Mouse (Mus musculus): ENCODE measurements around the gene Dync1li2. TPM values are rescaled to one million over a fixed set of nuclear protein-coding genes. Genes with fewer than 3 reads are reported as not detected.

Dync1li2 gene
- polyA plus RNA-seq, 1 experiment from 2014 or later, result 13.5 TPM

DNA sequence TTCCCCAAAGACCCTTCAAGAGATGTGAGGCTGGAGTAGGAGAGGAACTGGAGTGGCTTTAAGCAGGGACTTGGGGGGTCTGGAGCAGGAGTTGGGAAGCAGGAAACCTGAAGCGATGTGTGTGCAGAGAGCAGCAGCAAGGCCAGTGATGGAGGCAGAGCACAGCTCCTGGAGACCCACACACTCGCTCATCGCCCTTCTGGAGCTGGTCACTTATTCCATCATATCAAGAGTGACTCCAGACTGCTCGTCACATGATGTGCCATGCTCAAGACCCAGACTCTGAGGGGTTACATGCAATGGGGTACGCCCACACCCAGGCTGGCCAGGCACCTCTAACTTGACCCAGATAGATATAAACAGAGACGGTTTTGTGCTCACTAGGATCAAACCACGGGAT is 62.6 kb downstream of the Dync1li2 start:
- Histone ChIP-seq H3K27me3 (no peaks in the 10 kb centered on the region), H3K4me1 (replicated peaks) (peaks cover 11% of the 10 kb centered on the region), H3K4me2 (no peak overlapping the region), H3K36me3 (no peaks in the 10 kb centered on the region), H3K4me3 (replicated peaks) (no peak overlapping the region), H3K9ac (no peak overlapping the region), H3K9me3 (replicated peaks) (no peaks in the 10 kb centered on the region), H3K27ac (no peak overlapping the region)
- ATAC-seq (ENCODE audit: low read depth) (no peak), DNase-seq (no peak)
- 73% methylated on average over 7 of the region's 7 CpGs for WGBS (ENCODE audit: insufficient replicate concordance)

DNA sequence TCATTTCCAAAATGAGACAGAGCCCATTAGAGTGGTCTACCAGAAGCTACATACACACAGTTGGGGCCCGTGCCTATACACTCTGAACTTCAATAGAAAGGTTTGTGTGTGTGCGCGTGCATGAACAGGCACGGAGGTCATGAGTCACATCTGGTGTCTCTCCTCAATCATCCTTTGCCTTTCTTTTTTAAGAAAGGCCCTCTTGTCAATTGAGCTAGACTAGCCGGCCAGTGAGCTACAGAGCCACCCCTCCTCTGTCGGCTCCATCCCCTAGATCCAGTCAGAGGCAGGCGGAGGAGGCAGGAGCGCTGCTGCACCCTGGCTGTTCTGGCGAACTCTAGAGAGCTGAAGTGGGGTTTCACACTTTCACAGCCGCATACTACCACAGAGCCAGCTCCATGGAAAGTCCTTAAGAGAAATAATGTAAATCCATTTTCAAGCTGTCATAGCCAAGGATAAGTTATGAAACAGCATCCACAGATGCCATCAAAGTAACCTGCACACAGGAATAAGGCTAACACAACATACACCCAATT is 63.5 kb downstream of the Dync1li2 start:
- no peak overlapping the region for H3K27ac ChIP-seq
- no peak overlapping the region for H3K4me3 ChIP-seq (replicated peaks)
- H3K9ac ChIP-seq, result no peak overlapping the region
- H3K27me3 ChIP-seq, result no peaks in the 10 kb centered on the region
- 75% methylated on average over 10 of the region's 10 CpGs for WGBS (ENCODE audit: insufficient replicate concordance)
- DNase-seq (no peak), ATAC-seq (ENCODE audit: low read depth) (no peak)
- no peak overlapping the region for H3K4me2 ChIP-seq
- no peaks in the 10 kb centered on the region for H3K9me3 ChIP-seq (replicated peaks)
- peaks cover 17% of the 10 kb centered on the region for H3K4me1 ChIP-seq (replicated peaks)
- H3K36me3 ChIP-seq, result no peaks in the 10 kb centered on the region

DNA sequence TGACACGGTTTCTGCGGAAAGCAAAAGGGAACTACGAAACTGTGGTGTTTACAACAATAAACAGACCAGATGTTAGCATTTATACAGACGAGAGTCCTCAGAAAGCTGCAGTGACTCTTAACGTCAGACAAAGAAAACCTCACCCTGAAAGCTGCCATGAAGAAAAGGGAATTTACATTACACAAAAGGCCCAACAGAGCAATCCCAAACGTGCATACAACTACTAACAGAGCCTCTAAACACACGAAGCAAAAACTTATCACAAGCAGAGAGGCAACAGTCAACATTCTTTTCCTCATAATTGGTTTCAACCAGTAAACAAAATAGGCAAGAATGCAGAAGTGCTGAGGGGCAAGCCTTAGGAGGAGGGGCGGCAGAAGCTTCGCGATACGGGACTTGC is 66.2 kb downstream of the Dync1li2 start:
- Histone ChIP-seq H3K9ac (no peak overlapping the region), H3K4me3 (replicated peaks) (no peak overlapping the region), H3K9me3 (replicated peaks) (no peaks in the 10 kb centered on the region), H3K36me3 (no peaks in the 10 kb centered on the region), H3K4me1 (replicated peaks) (peaks cover 17% of the 10 kb centered on the region), H3K27me3 (no peaks in the 10 kb centered on the region), H3K27ac (no peak overlapping the region), H3K4me2 (no peak overlapping the region)
- DNase-seq, result no peak
- 65% methylated on average over 11 of the region's 11 CpGs for WGBS (ENCODE audit: insufficient replicate concordance)
- no peak for ATAC-seq (ENCODE audit: low read depth)

DNA sequence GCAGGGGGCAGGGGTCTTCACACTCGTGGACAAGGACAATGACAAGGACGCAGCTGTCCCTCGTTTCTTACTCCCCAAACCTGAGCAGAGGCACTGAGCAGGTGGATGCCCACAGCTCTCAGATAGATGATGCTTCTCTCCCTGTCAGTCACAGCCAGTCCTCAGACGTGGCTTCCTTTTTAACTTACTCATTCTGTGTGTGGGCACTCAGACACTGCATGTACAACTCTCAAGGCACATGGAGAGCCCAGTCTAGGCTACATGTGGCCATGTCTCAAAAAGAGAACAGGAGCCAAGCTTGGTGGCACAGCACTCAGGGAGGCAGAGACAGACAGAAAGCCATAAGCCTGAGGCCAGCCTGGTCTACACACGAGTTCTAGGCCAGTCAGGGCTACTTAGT is 66.9 kb downstream of the Dync1li2 start:
- H3K4me3 ChIP-seq (replicated peaks), result no peak overlapping the region
- no peaks in the 10 kb centered on the region for H3K9me3 ChIP-seq (replicated peaks)
- DNase-seq (no peak), ATAC-seq (ENCODE audit: low read depth) (peak; percentile 15; the same call in 1 of the 2 replicates)
- H3K4me1 ChIP-seq (replicated peaks), result peaks cover 17% of the 10 kb centered on the region
- no peaks in the 10 kb centered on the region for H3K36me3 ChIP-seq
- no peak overlapping the region for H3K9ac ChIP-seq
- no peak overlapping the region for H3K4me2 ChIP-seq
- WGBS (ENCODE audit: insufficient replicate concordance), result 42% methylated on average over 5 of the region's 5 CpGs
- H3K27ac ChIP-seq, result peak overlapping the region; percentile 26
- no peaks in the 10 kb centered on the region for H3K27me3 ChIP-seq

DNA sequence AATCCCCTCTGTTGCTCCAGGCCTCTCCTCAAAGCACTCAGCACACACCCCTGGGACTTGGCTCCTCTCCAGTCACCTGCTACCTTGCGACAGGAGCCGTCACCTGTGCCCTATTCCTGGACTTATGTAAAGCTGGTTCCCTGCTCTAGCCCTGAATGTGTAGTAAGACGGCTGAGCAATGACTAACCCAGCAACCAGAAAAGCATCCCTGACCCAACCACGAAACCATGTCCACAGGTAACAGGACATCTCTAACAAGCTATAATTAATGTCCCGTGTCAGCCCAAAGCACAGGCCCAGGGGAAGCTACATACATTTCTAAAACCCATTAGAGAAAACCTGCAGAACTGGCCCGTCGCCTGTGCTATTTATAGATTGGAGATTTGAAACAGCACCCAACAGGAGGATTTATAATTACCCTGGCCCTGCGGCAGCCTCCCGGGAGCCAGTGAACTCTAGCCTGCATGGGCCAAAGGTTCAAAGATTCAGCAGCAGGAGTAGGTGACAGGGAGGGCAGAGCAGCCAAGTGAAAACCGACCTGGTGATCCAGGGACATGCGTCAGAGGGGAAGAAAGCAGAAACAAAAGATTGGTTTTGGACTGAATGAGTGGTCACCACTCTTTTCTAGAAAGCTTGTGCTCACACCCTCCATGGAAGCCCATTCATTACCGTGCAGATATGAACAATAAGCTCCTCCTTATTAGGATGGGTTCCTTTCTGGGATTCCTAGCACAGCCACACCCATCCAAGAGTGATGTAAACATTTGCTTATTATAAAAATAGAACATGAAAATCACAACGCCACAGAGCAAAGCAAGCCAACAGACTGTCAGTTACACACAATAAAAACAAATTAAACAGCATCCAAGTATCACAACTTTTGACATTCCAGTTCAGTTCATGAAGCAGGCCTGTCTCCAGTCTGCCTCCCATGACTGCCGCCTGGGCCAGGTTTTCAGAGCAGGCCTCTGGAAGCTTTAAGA is 67.7 kb downstream of the Dync1li2 start:
- H3K27me3 ChIP-seq, result no peaks in the 10 kb centered on the region
- H3K27ac ChIP-seq, result peak overlapping the region; percentile 55
- no peaks in the 10 kb centered on the region for H3K9me3 ChIP-seq (replicated peaks)
- H3K9ac ChIP-seq, result no peak overlapping the region
- peaks cover 17% of the 10 kb centered on the region for H3K4me1 ChIP-seq (replicated peaks)
- no peak overlapping the region for H3K4me2 ChIP-seq
- H3K36me3 ChIP-seq, result no peaks in the 10 kb centered on the region
- no peak overlapping the region for H3K4me3 ChIP-seq (replicated peaks)
- 59% methylated on average over 14 of the region's 14 CpGs for WGBS (ENCODE audit: insufficient replicate concordance)
- ATAC-seq (ENCODE audit: low read depth) (peak; percentile 69), DNase-seq (no peak)

DNA sequence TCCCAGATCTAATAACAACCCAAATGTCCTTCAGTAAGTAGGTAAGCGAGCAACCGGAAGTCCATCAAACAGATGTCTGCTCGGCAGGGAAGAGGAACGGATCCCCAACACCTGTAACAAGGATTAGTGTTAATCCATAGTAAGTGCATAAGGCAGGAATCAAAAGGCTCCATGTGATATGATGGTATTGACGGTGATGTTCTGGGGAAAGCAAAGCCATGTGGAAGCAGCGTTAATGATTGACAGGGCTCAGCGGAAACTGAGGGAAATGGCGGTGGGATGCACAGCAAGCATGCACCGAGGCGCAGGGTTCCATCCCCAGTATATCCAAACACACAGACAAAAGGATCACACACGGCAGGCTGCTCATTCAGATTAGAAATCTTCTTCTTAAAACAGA is 68.6 kb downstream of the Dync1li2 start:
- Histone ChIP-seq H3K27me3 (no peaks in the 10 kb centered on the region), H3K4me2 (no peak overlapping the region), H3K9ac (no peak overlapping the region), H3K9me3 (replicated peaks) (no peaks in the 10 kb centered on the region), H3K4me1 (replicated peaks) (peaks cover 17% of the 10 kb centered on the region), H3K27ac (no peak overlapping the region), H3K4me3 (replicated peaks) (no peak overlapping the region), H3K36me3 (no peaks in the 10 kb centered on the region)
- no peak for DNase-seq
- 74% methylated on average over 11 of the region's 11 CpGs for WGBS (ENCODE audit: insufficient replicate concordance)
- ATAC-seq (ENCODE audit: low read depth), result no peak

DNA sequence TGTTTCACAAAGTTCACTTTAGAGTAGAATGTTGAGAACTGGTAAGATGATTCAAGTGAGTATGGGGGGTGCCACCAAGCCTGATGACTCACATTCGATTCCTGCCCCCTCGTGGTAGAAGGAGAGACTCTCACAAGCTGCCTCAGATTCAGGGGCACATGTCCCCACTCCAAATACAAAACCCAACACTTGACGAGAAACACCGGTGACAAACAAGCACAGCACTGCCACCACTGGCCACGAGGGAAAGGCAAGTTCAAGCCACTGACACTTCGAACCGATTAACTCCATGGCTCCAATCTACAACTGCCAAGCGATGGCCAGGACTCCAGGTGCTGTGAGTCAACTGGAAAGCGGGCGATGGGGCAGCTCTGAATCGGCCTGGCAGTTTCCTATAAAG is 69.1 kb downstream of the Dync1li2 start:
- no peaks in the 10 kb centered on the region for H3K36me3 ChIP-seq
- no peak overlapping the region for H3K4me2 ChIP-seq
- H3K4me3 ChIP-seq (replicated peaks), result no peak overlapping the region
- peaks cover 17% of the 10 kb centered on the region for H3K4me1 ChIP-seq (replicated peaks)
- ATAC-seq (ENCODE audit: low read depth), result no peak
- no peak overlapping the region for H3K27ac ChIP-seq
- no peak for DNase-seq
- no peaks in the 10 kb centered on the region for H3K9me3 ChIP-seq (replicated peaks)
- WGBS (ENCODE audit: insufficient replicate concordance), result 74% methylated on average over 11 of the region's 11 CpGs
- H3K9ac ChIP-seq, result no peak overlapping the region
- H3K27me3 ChIP-seq, result no peaks in the 10 kb centered on the region

DNA sequence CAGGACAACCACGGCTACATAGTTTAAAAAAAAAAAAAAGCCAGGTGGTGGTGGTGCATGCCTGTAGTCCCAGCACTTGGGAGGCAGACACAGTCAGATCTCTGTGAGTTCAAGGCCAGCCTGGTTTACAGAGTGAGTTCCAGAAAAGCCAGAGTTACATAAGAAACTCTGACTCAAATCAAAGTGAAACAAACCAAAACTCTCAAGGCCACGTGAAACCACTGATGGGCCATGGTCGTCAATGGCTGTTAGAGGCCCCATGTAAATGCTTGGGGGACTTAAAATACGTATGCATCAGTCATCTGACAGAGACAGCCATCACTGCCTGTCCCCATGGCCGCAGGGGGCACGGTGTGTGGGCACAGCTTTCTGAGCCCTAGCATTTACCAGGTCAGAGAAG is 71.7 kb downstream of the Dync1li2 start:
- no peaks in the 10 kb centered on the region for H3K27me3 ChIP-seq
- ATAC-seq (ENCODE audit: low read depth), result no peak
- WGBS (ENCODE audit: insufficient replicate concordance), result 68% methylated on average over 6 of the region's 6 CpGs

DNA sequence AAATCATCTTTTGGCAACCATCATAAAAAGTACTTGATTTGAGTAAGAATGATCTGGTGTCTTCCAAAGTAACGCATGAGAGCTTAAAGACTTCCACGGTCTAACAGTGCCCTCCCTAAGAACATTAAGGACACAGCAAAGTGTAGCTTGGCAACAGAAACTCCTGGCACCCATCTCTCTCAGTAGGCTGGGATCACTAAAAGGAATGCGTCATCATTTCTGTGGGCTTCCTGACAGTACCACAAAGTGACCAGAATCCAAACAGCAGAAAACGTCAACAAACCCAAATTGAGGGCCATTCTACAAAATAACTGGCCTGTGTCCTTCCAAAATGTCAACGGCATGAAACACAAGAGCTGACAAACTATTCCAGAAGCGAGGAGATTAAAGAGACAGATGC is 72.8 kb downstream of the Dync1li2 start:
- ATAC-seq (ENCODE audit: low read depth), result no peak
- WGBS (ENCODE audit: insufficient replicate concordance), result 66% methylated on average over 6 of the region's 6 CpGs
- Histone ChIP-seq H3K9me3 (replicated peaks) (no peaks in the 10 kb centered on the region), H3K27me3 (no peaks in the 10 kb centered on the region), H3K4me3 (replicated peaks) (no peak overlapping the region), H3K4me2 (no peak overlapping the region), H3K27ac (no peak overlapping the region), H3K36me3 (no peaks in the 10 kb centered on the region), H3K4me1 (replicated peaks) (peaks cover 12% of the 10 kb centered on the region; the same call in 1 of the 2 replicates), H3K9ac (no peak overlapping the region)
- no peak for DNase-seq

More for the DNA sequence above, 71.7 kb downstream of the Dync1li2 start:
- Histone ChIP-seq H3K4me3 (replicated peaks) (no peak overlapping the region), H3K9me3 (replicated peaks) (no peaks in the 10 kb centered on the region), H3K27ac (no peak overlapping the region), H3K4me2 (no peak overlapping the region), H3K9ac (no peak overlapping the region), H3K4me1 (replicated peaks) (peaks cover 16% of the 10 kb centered on the region), H3K36me3 (no peaks in the 10 kb centered on the region)
- no peak for DNase-seq

DNA sequence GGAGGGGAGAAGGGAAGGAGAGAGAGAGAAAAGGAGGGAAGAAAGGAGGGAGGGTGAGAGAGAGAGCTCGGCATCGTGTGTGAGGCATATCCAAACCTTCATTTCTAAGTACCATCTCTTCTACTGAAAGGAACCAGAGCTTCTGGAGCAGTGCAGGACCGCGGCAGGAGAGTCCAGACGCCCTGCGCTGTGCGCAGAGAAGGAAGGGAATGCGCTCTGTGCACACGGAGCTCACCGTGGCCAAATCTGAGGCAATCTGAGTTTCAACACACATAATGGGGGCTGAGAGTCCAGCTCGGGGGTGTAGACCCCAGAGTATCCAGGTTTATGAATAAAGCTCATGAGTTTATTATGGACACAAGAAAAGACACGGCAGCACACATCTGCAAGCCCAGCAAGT is 73.3 kb downstream of the Dync1li2 start:
- no peak overlapping the region for H3K9ac ChIP-seq
- H3K4me1 ChIP-seq (replicated peaks), result 0 out of 2 replicates have a peak, but pooled peaks cover 7% of the 10 kb centered on the region
- ATAC-seq (ENCODE audit: low read depth) (no peak), DNase-seq (no peak)
- no peak overlapping the region for H3K4me3 ChIP-seq (replicated peaks)
- H3K36me3 ChIP-seq, result no peaks in the 10 kb centered on the region
- WGBS (ENCODE audit: insufficient replicate concordance), result 77% methylated on average over 12 of the region's 12 CpGs
- H3K4me2 ChIP-seq, result no peak overlapping the region
- H3K27ac ChIP-seq, result no peak overlapping the region
- H3K9me3 ChIP-seq (replicated peaks), result no peaks in the 10 kb centered on the region
- no peaks in the 10 kb centered on the region for H3K27me3 ChIP-seq

Measured in liver, embryonic 13.5 days (tissue).